12 mouse cellular contexts compared by ENCODE assay signal in the genomic region with DNA sequence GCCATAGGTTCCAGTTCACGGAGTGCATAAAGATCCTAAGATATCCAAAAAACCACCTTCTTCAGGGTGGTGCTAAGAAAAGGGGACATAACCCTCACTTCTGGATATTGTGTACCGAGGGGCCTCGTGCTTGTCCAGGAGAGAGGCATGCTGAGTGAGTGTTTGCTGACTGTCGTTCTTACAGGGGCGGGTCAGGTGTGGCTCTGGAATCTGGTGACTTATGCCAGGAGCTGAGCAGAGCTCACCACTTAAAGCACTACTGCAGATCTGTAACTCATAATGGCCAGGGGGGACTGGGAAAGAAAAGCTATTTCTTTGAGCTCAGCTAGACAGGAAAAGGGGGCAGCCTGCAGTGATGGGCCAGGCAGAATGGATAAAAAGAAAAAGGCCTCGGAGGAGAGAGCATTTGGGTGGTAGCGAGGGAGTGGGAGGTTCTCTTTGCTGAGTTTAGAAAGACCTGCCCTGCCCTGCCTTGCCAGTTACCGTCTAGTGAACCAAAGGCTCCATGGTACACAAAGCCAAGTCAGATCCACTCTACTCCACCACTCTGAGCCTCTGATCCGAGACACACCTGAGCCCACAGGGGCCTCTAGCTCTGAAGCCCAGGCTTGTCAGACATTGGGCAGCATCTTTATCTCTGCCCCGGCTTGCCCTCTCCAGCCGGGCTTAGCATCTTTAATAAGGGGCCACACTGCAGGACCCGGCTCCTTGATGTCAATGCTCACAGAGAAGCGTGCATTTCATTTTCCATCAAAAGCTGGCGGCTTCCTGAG. TPM values are rescaled to one million over a fixed set of nuclear protein-coding genes. Genes with fewer than 3 reads are reported as not detected.
DNase-seq lines count a peak whose midpoint lies in the region; ATAC-seq and TF ChIP-seq lines count a peak whose summit lies in the region.
"Had no signal": no experiment of that assay in that cellular context is flagged by ENCODE, and none has a peak within 500 bp of the region (broad histone marks: within the 10 kb centered on the region; RNA-seq: fewer than 3 reads in every experiment).

No protein-coding gene starts in this region.

- DNase-seq in forebrain, embryonic 14.5 days (ENCODE audit: low spot score) = peak; percentile 24
- no peak for DNase-seq in forebrain, postnatal 0 days
- peak; percentile 62 for DNase-seq in brain, embryonic 14.5 days (ENCODE audit: low read depth)
- DNase-seq in kidney, postnatal 0 days (ENCODE audit: low spot score) = no peak
- peak; percentile 84 for DNase-seq in lung, postnatal 25 days (ENCODE audit: low spot score)
- DNase-seq in retina, embryonic 14.5 days (ENCODE audit: low spot score) = no peak
- no peak for DNase-seq in ovary, postnatal 10 days (ENCODE audit: low spot score)
- DNase-seq: heart, postnatal 4 days had no signal

- no peak for TF ChIP-seq POLR2A in brain, embryonic 14.5 days (IDR thresholded peaks at IDR 0.05; ENCODE audit: borderline replicate concordance, extremely low read depth, insufficient read depth, insufficient read length, poor library complexity, severe bottlenecking)

- no peaks in the 10 kb centered on the region for H3K27me3 ChIP-seq in forebrain, embryonic 14.5 days (replicated peaks; ENCODE audit: control insufficient read depth, insufficient read depth, low read length)
- no peaks in the 10 kb centered on the region for H3K27me3 ChIP-seq in forebrain, postnatal 0 days (ENCODE audit: insufficient read depth, low read length)
- no peaks in the 10 kb centered on the region for H3K27me3 ChIP-seq in kidney, postnatal 0 days (ENCODE audit: insufficient read depth, low read length)

- no peaks in the 10 kb centered on the region for H3K9me3 ChIP-seq in forebrain, embryonic 14.5 days (replicated peaks; ENCODE audit: control insufficient read depth, low read length)
- H3K9me3 ChIP-seq in forebrain, postnatal 0 days (ENCODE audit: low read length) = no peaks in the 10 kb centered on the region
- H3K9me3 ChIP-seq in kidney, postnatal 0 days (replicated peaks; ENCODE audit: low read length) = no peaks in the 10 kb centered on the region

- H3K9ac ChIP-seq in forebrain, embryonic 14.5 days (ENCODE audit: low read length) = no peak overlapping the region
- H3K9ac ChIP-seq in forebrain, postnatal 0 days = no peak overlapping the region
- H3K9ac ChIP-seq in kidney, postnatal 0 days (ENCODE audit: low read depth, low read length) = no peak overlapping the region
- H3K9ac ChIP-seq: liver, embryonic 14.5 days had no signal

- WGBS in forebrain, embryonic 14.5 days = 60% methylated on average over 14 of the region's 14 CpGs
- 63% methylated on average over 14 of the region's 14 CpGs for WGBS in forebrain, postnatal 0 days
- 64% methylated on average over 14 of the region's 14 CpGs for WGBS in kidney, postnatal 0 days

- no peak overlapping the region for H3K27ac ChIP-seq in forebrain, embryonic 14.5 days (ENCODE audit: low read depth, low read length)
- no peak overlapping the region for H3K27ac ChIP-seq in forebrain, postnatal 0 days (ENCODE audit: low read depth, low read length)
- peak overlapping the region; percentile 57 for H3K27ac ChIP-seq in kidney, postnatal 0 days
- H3K27ac ChIP-seq: liver, embryonic 14.5 days had no signal

- no peak overlapping the region for H3K4me3 ChIP-seq in forebrain, embryonic 14.5 days (ENCODE audit: low read depth, low read length)
- no peak overlapping the region for H3K4me3 ChIP-seq in forebrain, postnatal 0 days (ENCODE audit: low read depth, low read length)
- H3K4me3 ChIP-seq in kidney, postnatal 0 days (replicated peaks; ENCODE audit: low read depth, low read length) = no peak overlapping the region
- H3K4me3 ChIP-seq: myocyte had no signal

- ATAC-seq in forebrain, embryonic 14.5 days = peak; percentile 66; the same call in 1 of the 2 replicates
- ATAC-seq in forebrain, postnatal 0 days = no peak
- ATAC-seq in kidney, postnatal 0 days (replicated peaks; ENCODE audit: low FRiP score, low read depth) = no peak
- no peak for ATAC-seq in CD4-positive, CD25-positive, alpha-beta regulatory T cell, adult 4 months

- peaks cover 3% of the 10 kb centered on the region; the same call in 1 of the 2 replicates for H3K4me1 ChIP-seq in forebrain, embryonic 14.5 days (ENCODE audit: control insufficient read depth, insufficient read depth, low read length)
- no peaks in the 10 kb centered on the region for H3K4me1 ChIP-seq in forebrain, postnatal 0 days (ENCODE audit: insufficient read depth)
- peaks cover 39% of the 10 kb centered on the region for H3K4me1 ChIP-seq in kidney, postnatal 0 days (replicated peaks; ENCODE audit: insufficient read depth, low read length)

- TF ChIP-seq CTCF in forebrain, postnatal 0 days (IDR thresholded peaks at IDR 0.05; ENCODE audit: low read depth) = no peak
- TF ChIP-seq CTCF in brain, embryonic 14.5 days (IDR thresholded peaks at IDR 0.05; ENCODE audit: borderline replicate concordance, extremely low read depth, insufficient read depth, insufficient read length) = no peak
- no peak for TF ChIP-seq CTCF in kidney, postnatal 0 days (IDR thresholded peaks at IDR 0.05; ENCODE audit: low read depth)

- no peak overlapping the region for H3K4me2 ChIP-seq in forebrain, embryonic 14.5 days (ENCODE audit: low read length)
- H3K4me2 ChIP-seq in forebrain, postnatal 0 days (ENCODE audit: low read depth) = no peak overlapping the region
- no peak overlapping the region for H3K4me2 ChIP-seq in kidney, postnatal 0 days (ENCODE audit: low read length)

- no peaks in the 10 kb centered on the region for H3K36me3 ChIP-seq in forebrain, embryonic 14.5 days (ENCODE audit: control insufficient read depth, insufficient read depth, low read length)
- no peaks in the 10 kb centered on the region for H3K36me3 ChIP-seq in forebrain, postnatal 0 days (ENCODE audit: insufficient read depth)
- 0 out of 2 replicates have a peak, but pooled peaks cover 13% of the 10 kb centered on the region for H3K36me3 ChIP-seq in kidney, postnatal 0 days (ENCODE audit: insufficient read depth, low read length)
- H3K36me3 ChIP-seq: G1E had no signal

RNA-seq across cellular contexts. Expression of gene Igfbp7, which starts 9.4 kb away (rescaled TPM):
- polyA plus RNA-seq in forebrain, embryonic 14.5 days (2014; fragmentation: Nextera tagmentation; extraction: Ambion mirVana) = 61.9 and 68.1 TPM in 2 replicates
- total RNA-seq in forebrain, postnatal 0 days (2014; rRNA removed) = 39.8 and 44.3 TPM in 2 replicates
- polyA plus RNA-seq in forebrain, postnatal 0 days (2015; fragmentation: Nextera tagmentation; extraction: Ambion mirVana) = 88.3 and 97.2 TPM in 2 replicates
- 73.2 and 74.8 TPM in 2 replicates for polyA plus RNA-seq in brain, embryonic 14.5 days (2012; rRNA removed)
- polyA plus RNA-seq in kidney, postnatal 0 days (2015; fragmentation: Nextera tagmentation; extraction: Ambion mirVana) = 1,308 and 1,398 TPM in 2 replicates
- polyA plus RNA-seq in CD4-positive, CD25-positive, alpha-beta regulatory T cell, adult 4 months (2017; shearing (Covaris generic)) = under 1 TPM in 1 of 2 experiments, not detected in 1; 0.31 TPM
- total RNA-seq: G1E had no signal
- polyA plus RNA-seq: G1E had no signal

Comparison
In these comparisons a context has a peak if more than half of its experiments do, and no peak if none do; other contexts are left out.
1. DNase-seq: peak in forebrain, embryonic 14.5 days (single experiment), brain, embryonic 14.5 days (single experiment) and lung, postnatal 25 days (single experiment); none in forebrain, postnatal 0 days (single experiment), kidney, postnatal 0 days (single experiment), retina, embryonic 14.5 days (single experiment) and ovary, postnatal 10 days (single experiment).
2. RNA of gene Igfbp7, which starts 9.4 kb away (polyA plus RNA-seq): 1,308 to 1,398 TPM in kidney, postnatal 0 days, 88.3 to 97.2 TPM in forebrain, postnatal 0 days, 73.2 to 74.8 TPM in brain, embryonic 14.5 days and 61.9 to 68.1 TPM in forebrain, embryonic 14.5 days; 0.31 TPM in CD4-positive, CD25-positive, alpha-beta regulatory T cell, adult 4 months; every median in the first group is over 10 times any median in the second.